Mouse (Mus musculus) gastrocnemius, adult 18-20 months (tissue): ENCODE measurements around the gene Col6a5. TPM values are rescaled to one million over a fixed set of nuclear protein-coding genes. Genes with fewer than 3 reads are reported as not detected.

Experiments
- DNase-seq: peaks from one replicate; pipeline ENCODE4 v3.0.0; 2021; ENCODE audit warnings: low spot score
- long read RNA-seq, 2 experiments: library from polyadenylated mRNA; stranded (forward); transcript quantifications; one replicate each; pipeline ENCODE4 v2.0.0; 2021
- total RNA-seq, 2 experiments: library from RNA; stranded (reverse); gene quantifications; 2 replicates each; pipeline ENCODE4 v1.2.3; 2021

The Col6a5 gene
- under 1 TPM; 0.02 to 0.19 TPM for total RNA-seq
- long read RNA-seq, experiment 1: 0 reads
- long read RNA-seq, experiment 2: 0 reads

GRCm38 (mm10) chr9:105960533-105960932 lies at the start of gene Col6a5:
TSS of gene Col6a5 (minus strand) at chr9:105960643.
- peak; percentile 54 for DNase-seq

GRCm38 (mm10) chr9:105997955-105998354 lies 37.5 kb upstream of the Col6a5 start:
- no peak for DNase-seq

GRCm38 (mm10) chr9:105992425-105992824 lies 32.0 kb upstream of the Col6a5 start:
- no peak for DNase-seq

GRCm38 (mm10) chr9:105990099-105990498 lies 29.7 kb upstream of the Col6a5 start:
- no peak for DNase-seq

- DNase-seq: no peak
Observed at GRCm38 (mm10) chr9:105989468-105989867, 29.0 kb upstream of the Col6a5 start.

DNA sequence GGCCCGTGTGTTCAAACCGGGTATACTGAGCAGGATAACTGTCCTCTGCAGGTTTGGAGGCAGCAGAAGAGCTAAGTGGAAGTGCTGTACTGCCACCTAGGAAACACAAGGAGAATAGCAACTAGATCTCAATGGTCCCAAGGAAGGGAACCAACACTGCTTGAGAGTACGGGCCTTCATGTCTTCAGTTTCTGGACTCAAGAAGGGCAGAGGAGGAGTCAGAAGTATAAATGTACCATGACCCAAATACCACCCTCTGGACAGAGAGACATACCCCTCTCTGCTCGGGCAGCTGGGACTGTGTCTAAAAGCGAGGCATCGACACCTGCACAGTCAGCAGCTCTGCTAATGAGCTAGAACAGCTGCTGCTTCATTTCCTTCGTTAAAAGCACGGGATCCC lies 27.7 kb upstream of the Col6a5 start:
- DNase-seq: peak; percentile 4

DNA sequence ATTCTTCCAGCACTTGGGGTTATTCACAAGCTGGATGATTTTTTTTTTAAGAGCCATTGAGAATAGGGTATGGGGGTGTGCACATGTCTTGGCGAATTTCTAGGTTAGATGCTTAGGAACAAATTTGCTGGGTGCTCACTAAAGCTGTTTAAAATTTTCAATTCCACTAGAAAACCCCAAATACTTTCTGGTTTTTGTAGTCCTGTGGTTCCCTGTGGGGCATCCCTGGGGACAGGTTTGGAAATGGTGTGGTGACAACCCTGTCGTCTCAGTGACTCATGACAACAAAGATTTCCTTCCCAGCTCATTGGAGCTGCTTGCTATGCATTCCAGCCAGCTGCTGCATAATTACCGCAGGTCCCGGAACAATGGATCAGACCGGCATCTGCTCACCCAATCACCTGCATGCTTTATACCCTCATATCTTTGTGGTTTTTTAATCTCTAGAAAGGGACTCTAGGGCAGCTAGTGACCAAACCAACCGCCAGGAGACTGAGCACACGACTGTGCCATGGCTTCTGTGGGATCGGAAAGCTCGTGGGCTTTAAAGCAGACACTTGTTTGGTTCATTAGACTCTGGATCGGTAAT lies 24.6 kb upstream of the Col6a5 start:
- no peak for DNase-seq

DNA sequence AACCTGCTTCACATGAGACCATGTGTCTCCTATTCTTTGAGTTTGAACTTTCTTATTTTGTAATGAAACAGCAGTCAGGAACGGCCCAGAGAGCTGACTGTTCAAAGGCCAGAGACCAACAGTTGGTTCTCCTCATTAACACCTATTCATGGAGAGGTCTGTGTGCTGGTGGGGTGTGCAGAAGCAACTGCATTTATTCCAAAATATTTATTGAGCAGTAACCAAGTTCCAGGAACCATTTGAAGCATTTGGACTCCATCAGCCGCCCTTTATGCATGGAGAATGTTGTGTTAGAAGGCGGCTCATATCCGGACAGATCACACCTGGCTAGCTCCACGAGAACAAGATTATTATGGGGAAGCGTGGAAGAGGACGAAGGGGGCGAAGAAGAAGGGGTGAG lies 18.0 kb upstream of the Col6a5 start:
- DNase-seq: no peak

DNA sequence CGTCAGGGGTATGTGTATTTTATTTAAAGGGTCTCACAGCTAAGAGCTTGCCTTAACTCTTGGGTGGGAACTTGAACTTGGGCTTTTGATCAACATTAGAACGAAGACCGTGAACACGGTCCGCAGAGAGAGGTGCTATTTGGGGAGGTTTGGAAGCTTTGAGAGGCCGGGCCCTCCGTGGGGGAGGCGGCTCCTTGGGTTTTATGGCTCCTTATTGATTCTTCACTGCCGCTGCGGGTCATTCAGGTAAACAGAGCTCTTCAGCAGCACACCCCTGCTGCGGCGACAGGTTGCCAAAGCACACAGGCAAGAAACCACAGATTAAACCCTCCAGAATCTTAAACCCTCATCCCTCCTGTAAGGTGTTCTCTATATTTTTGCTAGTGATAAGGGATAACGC lies 16.4 kb upstream of the Col6a5 start:
- DNase-seq: no peak

DNA sequence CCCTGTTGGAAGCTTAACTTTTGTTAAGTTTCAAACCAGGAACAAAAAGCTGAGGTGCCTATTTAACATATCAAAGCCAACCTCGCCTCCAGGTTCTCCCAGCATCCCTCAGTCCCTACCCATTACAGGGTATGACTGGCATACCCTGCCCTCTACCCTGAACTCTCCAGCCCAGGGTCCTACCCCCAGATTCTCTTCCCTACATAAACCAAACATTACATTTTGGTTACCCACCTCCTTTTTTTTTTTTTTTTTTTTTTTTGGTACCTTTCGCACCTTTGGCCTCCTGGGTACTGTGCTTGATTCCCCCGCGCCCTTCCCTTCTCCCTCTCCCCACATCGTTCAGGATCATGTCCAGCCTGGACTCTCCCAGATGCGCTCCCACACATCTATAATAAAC lies 15.9 kb upstream of the Col6a5 start:
- DNase-seq: no peak

DNA sequence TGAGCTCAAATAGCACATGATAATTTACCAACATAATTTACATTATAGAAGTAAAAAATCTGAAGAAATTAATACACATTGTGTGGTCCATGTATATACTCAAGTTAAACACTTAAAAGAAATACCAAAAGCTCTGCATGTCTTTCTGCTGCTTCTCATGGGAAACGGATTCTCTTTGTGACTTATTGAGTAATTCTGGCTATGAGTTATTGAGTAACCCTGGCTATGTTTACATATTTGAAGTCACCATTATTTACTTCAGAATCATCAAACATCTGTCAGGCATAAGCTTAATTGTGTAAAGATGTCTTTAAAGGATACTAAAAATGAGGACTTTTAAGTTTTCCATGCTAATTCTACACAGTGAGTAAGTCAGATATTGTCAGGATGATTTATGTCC lies 13.3 kb upstream of the Col6a5 start:
- DNase-seq: no peak

DNA sequence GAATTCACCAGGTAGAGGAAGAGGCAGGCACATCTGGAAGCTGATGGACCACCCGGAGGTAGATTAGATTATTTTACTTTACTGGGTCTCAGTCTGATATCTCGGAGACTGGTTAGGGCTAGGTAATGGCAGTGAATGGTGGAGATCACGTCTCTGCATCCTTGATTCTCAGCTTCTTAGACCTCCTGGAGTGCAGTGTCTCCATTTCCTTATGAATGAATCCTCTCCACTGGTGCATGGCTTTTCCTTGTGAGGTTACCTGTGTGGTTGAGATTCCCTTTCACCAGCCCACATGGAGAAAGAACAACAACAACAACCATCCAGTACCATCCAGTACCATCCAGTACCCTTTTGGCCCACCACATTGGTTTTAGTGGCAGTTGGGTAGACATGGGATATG lies 11.6 kb upstream of the Col6a5 start:
- DNase-seq: no peak

GRCm38 (mm10) chr9:105971351-105971894 lies 11.0 kb upstream of the Col6a5 start:
- DNase-seq: no peak

- no peak for DNase-seq
Observed at GRCm38 (mm10) chr9:105970901-105971300, 10.5 kb upstream of the Col6a5 start.

- no peak for DNase-seq
Observed at GRCm38 (mm10) chr9:105967976-105968375, 7.5 kb upstream of the Col6a5 start.

DNA sequence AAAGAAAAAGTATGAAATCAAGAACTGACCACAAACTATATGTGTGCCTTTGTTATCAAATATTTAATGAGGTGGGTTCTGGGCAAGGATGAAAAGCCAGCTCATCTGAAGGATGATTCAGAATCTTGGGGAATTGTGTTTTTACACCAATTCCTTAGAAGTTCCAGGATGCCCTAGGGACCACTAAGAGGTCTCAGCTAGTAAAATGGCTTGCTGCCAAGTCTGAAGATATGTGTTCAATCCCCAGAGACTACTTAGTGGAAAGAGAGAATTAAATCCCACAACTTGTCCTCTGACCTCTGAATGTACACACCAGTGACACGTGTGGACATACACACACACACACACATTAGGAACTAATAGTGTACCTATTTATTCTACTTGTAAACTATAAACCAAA lies 1.3 kb downstream of the Col6a5 start:
- no peak for DNase-seq

- no peak for DNase-seq
Observed at GRCm38 (mm10) chr9:105949755-105950154, 10.7 kb downstream of the Col6a5 start.

DNA sequence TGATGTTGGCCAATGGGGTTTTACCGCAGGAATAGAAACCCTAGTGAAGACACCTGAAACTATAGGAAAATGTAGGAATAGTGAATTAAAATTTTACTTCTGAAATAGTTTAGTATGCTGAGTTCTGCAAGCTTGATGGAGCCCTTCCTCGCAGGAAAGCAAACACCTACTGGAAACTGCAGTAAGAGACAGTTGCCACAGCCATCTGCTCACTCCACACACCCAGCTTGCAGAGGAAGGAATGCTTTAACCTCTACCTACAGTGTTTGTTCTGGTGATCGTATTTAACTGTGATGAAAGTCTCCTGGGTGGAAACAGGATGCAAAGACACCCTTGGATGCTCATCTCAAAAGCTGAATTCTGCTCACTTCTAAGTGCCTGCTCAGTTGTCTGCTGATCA lies 12.9 kb downstream of the Col6a5 start:
- no peak for DNase-seq

DNA sequence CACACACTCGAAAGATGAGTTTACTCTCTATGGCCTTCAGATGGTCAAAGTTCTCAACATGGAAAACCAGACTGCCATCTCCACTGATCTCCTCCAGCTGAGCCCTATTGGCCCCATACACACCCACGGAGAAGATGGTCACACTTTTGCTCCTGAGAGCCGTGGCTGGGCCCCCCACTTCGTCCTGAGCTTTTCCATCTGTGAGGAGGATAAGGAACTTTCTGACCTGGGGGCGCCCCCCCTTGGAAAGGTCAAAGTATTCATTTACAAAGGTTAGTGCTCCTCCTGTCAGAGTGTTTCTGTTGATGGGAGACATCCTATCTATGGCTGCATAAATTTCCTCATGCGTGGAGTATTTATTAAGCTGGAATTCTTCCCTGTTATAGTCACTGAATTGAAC lies 26.6 kb downstream of the Col6a5 start:
- no peak for DNase-seq

DNA sequence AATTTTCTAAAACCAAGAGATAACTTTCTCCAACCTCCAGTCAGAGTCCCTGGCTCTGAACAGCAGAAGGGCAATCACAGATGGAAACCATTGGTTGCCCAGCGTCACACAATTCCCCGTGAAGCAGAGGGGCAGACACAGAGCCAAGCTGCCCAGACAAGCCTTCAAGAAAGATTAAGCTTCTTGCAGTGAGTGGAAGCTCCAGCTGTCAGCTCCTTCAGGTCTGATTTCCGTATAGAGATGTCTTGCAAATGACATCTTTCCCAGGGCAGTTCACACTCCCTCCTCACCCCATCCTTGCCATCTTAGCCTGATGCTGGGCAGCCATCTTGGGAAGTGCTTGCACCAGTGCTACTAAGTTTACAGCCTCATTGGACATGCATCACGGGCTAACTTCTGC lies 31.2 kb downstream of the Col6a5 start:
- no peak for DNase-seq

GRCm38 (mm10) chr9:105928406-105929071 lies 31.9 kb downstream of the Col6a5 start:
- DNase-seq: no peak

GRCm38 (mm10) chr9:105923659-105924058 lies 36.8 kb downstream of the Col6a5 start:
- DNase-seq: no peak

GRCm38 (mm10) chr9:105915186-105915585 lies 45.3 kb downstream of the Col6a5 start:
- DNase-seq: no peak
